Mouse (Mus musculus): ENCODE results near the gene Map2. TPM values are rescaled to one million over a fixed set of nuclear protein-coding genes. Genes with fewer than 3 reads are reported as not detected.

Map2 gene
- polyA plus RNA-seq, 1 experiment from 2014 or later: 4.9 TPM

DNA sequence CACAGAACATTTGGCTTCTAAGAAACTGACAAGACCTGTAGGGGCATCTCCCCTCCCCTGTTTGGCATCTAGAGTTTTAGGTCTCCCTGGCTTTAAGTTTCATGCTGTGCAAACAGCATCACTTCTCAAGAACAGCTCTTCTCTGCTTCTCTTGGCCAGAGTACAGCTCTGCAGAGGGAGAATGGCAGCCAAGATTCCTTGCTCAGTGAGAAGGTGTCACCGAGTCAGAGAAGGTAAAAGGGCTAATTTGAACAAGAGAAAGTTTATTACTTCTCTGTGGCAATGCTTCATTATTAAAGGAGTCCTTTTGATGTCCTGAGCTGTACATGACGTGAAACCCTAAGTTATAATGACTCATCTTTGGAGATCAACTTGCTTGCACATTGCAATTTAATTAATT lies 10.4 kb upstream of the Map2 start:
- no peaks in the 10 kb centered on the region for H3K9me3 ChIP-seq (ENCODE audit: control insufficient read depth, low read length)
- no peak overlapping the region for H3K27ac ChIP-seq (ENCODE audit: low read depth, low read length)
- WGBS: 67% methylated on average over 2 of the region's 2 CpGs
- H3K36me3 ChIP-seq (ENCODE audit: control insufficient read depth, insufficient read depth, low read length): no peaks in the 10 kb centered on the region
- no peak overlapping the region for H3K4me2 ChIP-seq (replicated peaks; ENCODE audit: low read depth, low read length)
- ATAC-seq (ENCODE audit: low FRiP score, low TSS enrichment): no peak
- no peak overlapping the region for H3K9ac ChIP-seq (ENCODE audit: low read depth, low read length)
- H3K4me1 ChIP-seq (ENCODE audit: control insufficient read depth, insufficient read depth, low read length): no peaks in the 10 kb centered on the region
- no peak overlapping the region for H3K4me3 ChIP-seq (ENCODE audit: low read length)
- no peaks in the 10 kb centered on the region for H3K27me3 ChIP-seq (ENCODE audit: control insufficient read depth, insufficient read depth, low read length)

DNA sequence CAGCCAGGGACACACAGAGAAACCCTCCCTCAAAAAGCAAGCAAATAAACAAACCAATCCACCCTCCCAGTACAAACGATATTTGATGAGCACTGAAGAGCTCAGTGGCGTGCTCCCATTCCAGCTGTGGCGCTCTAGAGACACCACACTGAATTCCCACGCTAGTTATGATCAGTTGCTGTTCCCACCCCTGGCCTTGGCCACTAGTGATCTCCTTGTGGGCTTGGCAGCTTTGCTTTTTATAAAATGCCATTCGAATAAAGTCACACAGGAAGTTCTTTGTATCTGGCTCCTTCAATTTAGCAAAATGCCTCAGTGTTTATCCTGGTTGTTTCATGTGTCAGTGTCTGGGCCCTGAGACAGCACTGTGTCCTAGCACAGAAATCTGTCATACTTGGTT lies 6.4 kb upstream of the Map2 start:
- Histone ChIP-seq H3K4me3 (ENCODE audit: low read length) (no peak overlapping the region), H3K36me3 (ENCODE audit: control insufficient read depth, insufficient read depth, low read length) (no peaks in the 10 kb centered on the region), H3K4me1 (ENCODE audit: control insufficient read depth, insufficient read depth, low read length) (no peaks in the 10 kb centered on the region), H3K9me3 (ENCODE audit: control insufficient read depth, low read length) (no peaks in the 10 kb centered on the region), H3K4me2 (replicated peaks; ENCODE audit: low read depth, low read length) (no peak overlapping the region), H3K9ac (ENCODE audit: low read depth, low read length) (no peak overlapping the region), H3K27me3 (ENCODE audit: control insufficient read depth, insufficient read depth, low read length) (no peaks in the 10 kb centered on the region), H3K27ac (ENCODE audit: low read depth, low read length) (no peak overlapping the region)
- 72% methylated on average over 5 of the region's 5 CpGs for WGBS
- ATAC-seq (ENCODE audit: low FRiP score, low TSS enrichment): no peak

DNA sequence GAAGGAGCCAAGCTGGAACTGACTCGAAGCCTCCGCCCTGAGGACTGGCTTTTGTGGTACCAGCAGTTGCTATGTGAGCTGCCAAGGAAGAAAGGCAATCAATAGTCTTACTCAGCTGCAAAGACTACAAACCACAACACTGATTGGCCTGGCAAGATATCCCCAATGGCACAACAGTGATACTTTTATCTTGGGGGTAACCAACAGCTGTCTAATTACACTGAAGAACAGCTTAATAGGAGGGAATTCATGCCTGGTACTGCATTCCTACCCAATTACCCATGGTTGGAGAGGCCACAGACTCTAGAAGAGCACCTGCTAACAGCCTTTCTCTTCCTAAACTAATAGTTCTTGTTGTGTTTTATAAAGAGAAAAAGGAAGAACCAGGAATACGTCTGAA lies 2.9 kb upstream of the Map2 start:
- Histone ChIP-seq H3K4me2 (replicated peaks; ENCODE audit: low read depth, low read length) (no peak overlapping the region), H3K9ac (ENCODE audit: low read depth, low read length) (no peak overlapping the region), H3K4me1 (ENCODE audit: control insufficient read depth, insufficient read depth, low read length) (peaks cover 8% of the 10 kb centered on the region; the same call in 1 of the 2 replicates), H3K27ac (ENCODE audit: low read depth, low read length) (no peak overlapping the region), H3K4me3 (ENCODE audit: low read length) (no peak overlapping the region), H3K27me3 (ENCODE audit: control insufficient read depth, insufficient read depth, low read length) (no peaks in the 10 kb centered on the region), H3K36me3 (ENCODE audit: control insufficient read depth, insufficient read depth, low read length) (no peaks in the 10 kb centered on the region), H3K9me3 (ENCODE audit: control insufficient read depth, low read length) (no peaks in the 10 kb centered on the region)
- 82% methylated on average over 3 of the region's 3 CpGs for whole genome bisulfite sequencing
- ATAC-seq (ENCODE audit: low FRiP score, low TSS enrichment): no peak

DNA sequence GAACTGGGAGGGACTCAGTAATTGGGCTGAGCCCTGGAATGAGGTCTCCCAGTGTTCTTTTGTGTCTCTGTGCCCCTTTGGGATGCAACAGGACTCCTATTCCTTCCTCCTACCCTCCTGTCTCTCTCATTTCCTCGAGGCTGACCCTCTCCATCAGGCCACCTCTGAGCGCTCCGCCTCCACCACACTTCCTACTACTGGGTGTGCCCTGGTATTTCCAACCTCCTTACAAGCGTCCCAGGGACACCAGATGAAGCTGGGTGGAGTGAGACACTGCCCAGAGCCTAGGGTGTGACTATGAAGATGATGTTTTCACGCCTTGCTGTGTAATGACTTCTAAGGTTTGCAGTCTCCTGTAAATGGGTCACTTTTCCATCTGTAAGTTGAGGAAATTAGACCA lies 1.4 kb upstream of the Map2 start:
- ATAC-seq (ENCODE audit: low FRiP score, low TSS enrichment): no peak
- H3K9me3 ChIP-seq (ENCODE audit: control insufficient read depth, low read length): no peaks in the 10 kb centered on the region
- H3K4me3 ChIP-seq (ENCODE audit: low read length): no peak overlapping the region
- no peak overlapping the region for H3K4me2 ChIP-seq (replicated peaks; ENCODE audit: low read depth, low read length)
- H3K36me3 ChIP-seq (ENCODE audit: control insufficient read depth, insufficient read depth, low read length): no peaks in the 10 kb centered on the region
- 35% methylated on average over 5 of the region's 5 CpGs for WGBS
- peaks cover 8% of the 10 kb centered on the region; the same call in 1 of the 2 replicates for H3K4me1 ChIP-seq (ENCODE audit: control insufficient read depth, insufficient read depth, low read length)
- no peaks in the 10 kb centered on the region for H3K27me3 ChIP-seq (ENCODE audit: control insufficient read depth, insufficient read depth, low read length)
- H3K9ac ChIP-seq (ENCODE audit: low read depth, low read length): no peak overlapping the region
- no peak overlapping the region for H3K27ac ChIP-seq (ENCODE audit: low read depth, low read length)

DNA sequence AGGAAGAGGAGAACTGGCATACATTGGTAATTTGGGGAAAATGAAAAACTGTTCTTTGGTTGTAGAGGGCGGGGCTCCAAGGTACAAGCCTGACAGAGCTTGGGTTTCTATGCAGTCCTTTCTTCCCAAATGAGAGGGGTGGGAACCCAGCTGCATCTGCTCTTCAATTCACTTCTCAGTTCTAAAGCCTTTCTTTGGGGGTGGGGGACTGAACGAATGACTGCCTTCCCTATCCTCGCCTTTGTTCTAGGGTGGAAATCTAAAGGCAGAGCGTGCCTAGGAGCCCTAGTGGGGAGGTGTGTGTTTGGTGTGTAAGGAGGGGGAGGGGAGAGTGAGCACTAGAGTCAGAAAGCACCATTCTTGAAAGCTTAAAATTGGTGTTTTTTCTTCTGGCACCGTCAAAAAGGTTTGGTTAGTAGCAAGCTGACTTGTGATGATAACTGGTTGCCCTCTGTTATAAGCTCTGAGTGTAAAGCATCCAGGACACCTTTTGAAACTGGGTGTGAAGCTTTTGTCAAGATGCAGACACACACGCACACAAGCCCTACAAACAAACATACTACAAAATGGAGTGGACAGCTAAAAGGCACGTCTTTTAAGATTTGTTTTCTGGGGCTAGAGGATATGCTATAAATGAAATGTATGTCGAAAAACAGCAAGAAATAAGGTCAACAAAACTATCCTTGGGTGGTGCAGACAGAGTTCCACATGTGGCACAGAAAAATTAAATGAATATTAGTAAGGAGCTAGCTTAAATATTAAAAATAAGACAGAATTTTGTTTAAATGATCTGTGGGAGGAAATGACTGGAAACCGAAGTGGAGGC lies 1.2 kb downstream of the Map2 start:
- Histone ChIP-seq H3K9me3 (ENCODE audit: control insufficient read depth, low read length) (no peaks in the 10 kb centered on the region), H3K9ac (ENCODE audit: low read depth, low read length) (peak overlapping the region; percentile 60; the same call in 1 of the 2 replicates), H3K4me2 (replicated peaks; ENCODE audit: low read depth, low read length) (peak overlapping the region; percentile 90), H3K4me3 (ENCODE audit: low read length) (peak overlapping the region; percentile 72), H3K4me1 (ENCODE audit: control insufficient read depth, insufficient read depth, low read length) (peaks cover 8% of the 10 kb centered on the region; the same call in 1 of the 2 replicates), H3K36me3 (ENCODE audit: control insufficient read depth, insufficient read depth, low read length) (no peaks in the 10 kb centered on the region), H3K27ac (ENCODE audit: low read depth, low read length) (no peak overlapping the region), H3K27me3 (ENCODE audit: control insufficient read depth, insufficient read depth, low read length) (no peaks in the 10 kb centered on the region)
- ATAC-seq (ENCODE audit: low FRiP score, low TSS enrichment): no peak
- WGBS: 28% methylated on average over 9 of the region's 9 CpGs

DNA sequence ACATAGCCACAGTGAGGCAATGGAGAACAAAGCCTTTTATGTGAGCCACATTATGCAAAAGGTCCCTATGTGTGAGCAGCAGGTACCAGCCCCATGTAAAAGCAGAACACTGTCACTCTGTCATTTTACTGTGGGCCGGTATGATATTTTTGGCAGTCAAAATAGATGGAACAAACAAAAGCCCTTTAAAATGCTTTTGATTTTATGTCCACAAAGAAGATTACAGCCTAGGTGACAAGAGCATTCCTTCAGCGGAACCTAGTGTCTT lies 1.7 kb downstream of the Map2 start:
- ATAC-seq (ENCODE audit: low FRiP score, low TSS enrichment): no peak
- Histone ChIP-seq H3K36me3 (ENCODE audit: control insufficient read depth, insufficient read depth, low read length) (no peaks in the 10 kb centered on the region), H3K4me2 (replicated peaks; ENCODE audit: low read depth, low read length) (no peak overlapping the region), H3K9me3 (ENCODE audit: control insufficient read depth, low read length) (no peaks in the 10 kb centered on the region), H3K4me3 (ENCODE audit: low read length) (no peak overlapping the region), H3K27ac (ENCODE audit: low read depth, low read length) (no peak overlapping the region), H3K4me1 (ENCODE audit: control insufficient read depth, insufficient read depth, low read length) (peaks cover 8% of the 10 kb centered on the region; the same call in 1 of the 2 replicates), H3K27me3 (ENCODE audit: control insufficient read depth, insufficient read depth, low read length) (no peaks in the 10 kb centered on the region), H3K9ac (ENCODE audit: low read depth, low read length) (no peak overlapping the region)
- 75% methylated on average over 2 of the region's 2 CpGs for WGBS

DNA sequence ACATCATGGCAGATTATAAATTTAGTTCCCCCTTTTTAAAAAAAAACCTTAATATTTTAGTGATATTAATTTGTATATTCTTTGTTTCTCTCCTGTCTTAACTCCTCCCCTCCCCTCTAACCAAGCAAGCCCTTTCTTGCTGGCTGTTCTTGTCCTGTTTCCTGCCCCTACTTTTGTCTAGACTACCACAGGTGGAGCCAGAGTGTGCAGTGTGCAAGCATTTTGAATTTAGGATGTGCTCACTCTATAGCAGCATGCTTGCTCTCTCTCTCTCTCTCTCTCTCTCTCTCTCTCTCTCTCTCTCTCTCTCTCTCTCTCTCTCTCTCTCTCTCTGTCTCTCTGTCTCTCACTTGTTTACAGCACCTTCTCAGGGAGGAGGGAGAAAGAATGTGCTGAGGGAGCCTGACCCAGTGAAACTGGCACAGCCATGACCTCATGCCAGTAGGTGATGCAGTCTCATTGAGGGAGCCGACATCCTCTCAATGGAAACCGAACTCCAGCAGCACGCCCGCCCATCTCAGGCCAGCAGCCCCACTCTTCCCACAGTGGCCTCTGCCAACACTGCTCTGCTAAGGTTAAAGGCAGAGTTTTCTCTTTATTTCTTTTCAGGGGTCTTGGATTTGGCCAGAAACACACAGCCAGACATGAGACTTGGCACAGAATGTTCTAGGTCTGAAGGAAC lies 2.6 kb downstream of the Map2 start:
- no peaks in the 10 kb centered on the region for H3K27me3 ChIP-seq (ENCODE audit: control insufficient read depth, insufficient read depth, low read length)
- no peak overlapping the region for H3K4me2 ChIP-seq (replicated peaks; ENCODE audit: low read depth, low read length)
- H3K27ac ChIP-seq (ENCODE audit: low read depth, low read length): no peak overlapping the region
- 43% methylated on average over 4 of the region's 4 CpGs for WGBS
- H3K9ac ChIP-seq (ENCODE audit: low read depth, low read length): no peak overlapping the region
- H3K36me3 ChIP-seq (ENCODE audit: control insufficient read depth, insufficient read depth, low read length): no peaks in the 10 kb centered on the region
- no peak overlapping the region for H3K4me3 ChIP-seq (ENCODE audit: low read length)
- no peaks in the 10 kb centered on the region for H3K9me3 ChIP-seq (ENCODE audit: control insufficient read depth, low read length)
- no peak for ATAC-seq (ENCODE audit: low FRiP score, low TSS enrichment)
- H3K4me1 ChIP-seq (ENCODE audit: control insufficient read depth, insufficient read depth, low read length): peaks cover 8% of the 10 kb centered on the region; the same call in 1 of the 2 replicates

DNA sequence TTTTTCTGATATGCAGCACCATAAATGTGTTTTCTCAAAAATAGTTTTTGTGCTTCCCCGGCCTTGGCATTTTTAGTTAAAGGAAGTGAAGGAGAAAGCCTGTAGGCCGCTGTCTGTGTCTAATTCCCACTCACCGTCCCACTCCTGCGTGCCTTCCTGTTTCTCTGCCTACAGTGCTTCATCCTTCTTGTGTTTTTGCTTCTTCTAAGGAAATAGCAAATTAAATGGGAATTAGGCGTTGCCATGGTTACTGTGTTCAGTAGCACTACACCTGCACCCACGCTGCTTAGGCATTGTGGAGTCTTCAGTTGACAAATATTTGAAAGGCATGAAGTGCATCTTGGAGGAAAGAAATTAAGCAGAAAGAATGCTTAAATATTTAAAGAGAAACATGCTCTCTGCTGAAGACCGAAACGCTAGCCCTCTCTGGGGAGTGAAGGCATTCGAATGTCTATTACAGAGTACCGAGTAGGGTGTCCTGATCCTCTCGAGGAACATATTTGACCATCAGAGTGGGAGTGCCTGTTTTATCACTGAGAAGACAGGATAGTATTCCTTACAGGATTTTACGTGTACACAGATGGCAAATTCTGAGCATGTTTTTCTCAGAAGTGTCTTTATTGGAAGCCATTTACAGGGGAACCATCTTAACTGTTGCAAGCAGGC lies 12.1 kb downstream of the Map2 start:
- Histone ChIP-seq H3K9ac (ENCODE audit: low read depth, low read length) (no peak overlapping the region), H3K9me3 (ENCODE audit: control insufficient read depth, low read length) (no peaks in the 10 kb centered on the region), H3K27me3 (ENCODE audit: control insufficient read depth, insufficient read depth, low read length) (no peaks in the 10 kb centered on the region), H3K4me2 (replicated peaks; ENCODE audit: low read depth, low read length) (no peak overlapping the region), H3K4me3 (ENCODE audit: low read length) (no peak overlapping the region), H3K36me3 (ENCODE audit: control insufficient read depth, insufficient read depth, low read length) (no peaks in the 10 kb centered on the region), H3K27ac (ENCODE audit: low read depth, low read length) (no peak overlapping the region), H3K4me1 (ENCODE audit: control insufficient read depth, insufficient read depth, low read length) (no peaks in the 10 kb centered on the region)
- ATAC-seq (ENCODE audit: low FRiP score, low TSS enrichment): no peak
- 71% methylated on average over 12 of the region's 12 CpGs for WGBS

DNA sequence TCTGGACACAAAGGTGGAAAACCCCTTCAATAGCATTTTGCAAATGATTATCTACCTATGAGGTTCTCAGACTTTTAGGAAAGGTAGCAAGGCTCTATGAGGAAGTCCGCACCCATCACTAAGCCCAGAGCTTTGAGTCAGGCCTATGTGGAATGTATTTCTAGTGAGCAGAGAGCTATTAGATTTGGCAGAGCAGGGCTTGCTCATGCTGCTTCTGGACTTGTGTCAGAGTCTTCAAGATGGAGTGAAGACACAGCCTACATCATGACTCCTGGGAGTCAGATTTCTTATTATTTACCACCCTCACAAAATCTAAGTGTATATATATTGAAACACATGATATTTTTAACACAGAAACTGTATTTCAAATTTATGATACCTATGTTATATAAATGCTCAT lies 17.3 kb downstream of the Map2 start:
- no peak for ATAC-seq (ENCODE audit: low FRiP score, low TSS enrichment)
- WGBS: 94% methylated on average over 1 of the region's 1 CpGs
- no peak overlapping the region for H3K9ac ChIP-seq (ENCODE audit: low read depth, low read length)
- no peak overlapping the region for H3K4me3 ChIP-seq (ENCODE audit: low read length)
- H3K27ac ChIP-seq (ENCODE audit: low read depth, low read length): no peak overlapping the region
- H3K4me2 ChIP-seq (replicated peaks; ENCODE audit: low read depth, low read length): no peak overlapping the region
- no peaks in the 10 kb centered on the region for H3K27me3 ChIP-seq (ENCODE audit: control insufficient read depth, insufficient read depth, low read length)
- no peaks in the 10 kb centered on the region for H3K9me3 ChIP-seq (ENCODE audit: control insufficient read depth, low read length)
- no peaks in the 10 kb centered on the region for H3K36me3 ChIP-seq (ENCODE audit: control insufficient read depth, insufficient read depth, low read length)
- no peaks in the 10 kb centered on the region for H3K4me1 ChIP-seq (ENCODE audit: control insufficient read depth, insufficient read depth, low read length)

Data from kidney, embryonic 14.5 days (tissue).